Mouse (Mus musculus): ENCODE measurements around the gene Tspan11. TPM values are rescaled to one million over a fixed set of nuclear protein-coding genes. Genes with fewer than 3 reads are reported as not detected.

The Tspan11 gene
- total RNA-seq, 2 experiments from 2014 or later, result 1.3 to 2.4 TPM

- DNase-seq, result no peak
Measured at GRCm38 (mm10) chr6:127942421-127942820, 55.0 kb downstream of the Tspan11 start.

- peak; percentile 62 to 78 for DNase-seq
Measured at GRCm38 (mm10) chr6:127945725-127946124, 58.3 kb downstream of the Tspan11 start.

- DNase-seq, result no peak
Measured at GRCm38 (mm10) chr6:127948656-127949055, 61.3 kb downstream of the Tspan11 start.

DNA sequence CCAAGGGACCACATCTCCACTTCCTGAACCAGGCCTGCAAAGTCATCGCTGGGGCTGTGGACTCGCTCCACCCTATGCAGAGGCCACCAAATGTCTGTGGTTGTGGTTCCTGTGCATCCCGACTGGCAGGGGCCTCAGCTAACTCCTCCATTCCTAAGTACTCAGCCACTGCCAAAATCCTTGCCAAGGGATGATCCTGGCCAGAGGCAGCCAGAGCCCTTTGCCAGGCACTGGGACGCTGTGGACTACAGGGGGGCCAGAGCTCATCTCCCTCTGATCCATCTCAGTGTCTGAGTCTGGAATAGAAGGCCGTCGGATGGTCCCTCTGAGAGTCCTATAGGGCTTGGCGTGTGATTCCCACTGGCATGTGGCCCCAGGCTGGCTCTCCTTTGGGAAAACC, 62.5 kb downstream of the Tspan11 start:
- no peak for DNase-seq

GRCm38 (mm10) chr6:127953071-127953470, 65.7 kb downstream of the Tspan11 start:
- no peak for DNase-seq

GRCm38 (mm10) chr6:127956172-127956571, 68.8 kb downstream of the Tspan11 start:
- DNase-seq, result no peak

GRCm38 (mm10) chr6:127960203-127960602, 72.8 kb downstream of the Tspan11 start:
- no peak for DNase-seq

DNA sequence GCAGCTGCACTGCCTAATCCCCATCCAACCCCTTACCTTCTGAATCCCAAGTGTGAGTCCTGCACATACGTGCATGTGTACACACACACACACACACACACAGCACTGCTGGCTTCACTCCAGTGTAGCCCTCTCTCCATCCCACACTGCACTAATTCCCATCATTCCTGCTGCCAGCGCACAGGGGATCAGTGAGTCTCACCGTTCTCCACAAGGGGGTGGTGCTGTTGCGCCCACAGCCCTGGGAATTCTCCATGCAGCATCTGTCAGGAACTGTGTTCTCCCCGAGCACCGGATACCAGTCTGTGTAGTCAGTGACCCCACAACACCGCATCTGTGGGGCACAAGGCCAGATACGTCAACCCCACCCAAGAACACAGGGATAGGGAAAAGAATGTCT, 78.1 kb downstream of the Tspan11 start:
- DNase-seq, result peak; percentile 41 to 57

DNA sequence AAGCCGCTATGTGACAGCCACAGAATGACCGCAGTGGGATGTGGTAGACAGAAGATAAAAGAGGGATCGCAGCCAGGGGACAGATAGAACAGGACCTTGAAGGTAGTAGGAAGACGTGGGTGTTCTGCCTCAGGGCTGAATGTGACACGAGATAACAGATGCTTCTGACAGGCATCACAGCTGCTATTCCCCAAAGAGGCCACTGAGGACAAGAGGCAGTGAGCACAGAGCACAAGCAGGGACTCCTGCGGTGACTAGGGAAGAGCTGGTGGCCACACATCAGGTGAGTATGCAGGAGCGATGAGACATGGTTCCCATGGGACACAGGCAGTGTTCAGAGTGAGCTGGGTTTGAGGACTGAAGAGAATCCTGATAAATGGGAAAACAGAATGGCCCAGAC, 82.3 kb downstream of the Tspan11 start:
- DNase-seq, result no peak

DNA sequence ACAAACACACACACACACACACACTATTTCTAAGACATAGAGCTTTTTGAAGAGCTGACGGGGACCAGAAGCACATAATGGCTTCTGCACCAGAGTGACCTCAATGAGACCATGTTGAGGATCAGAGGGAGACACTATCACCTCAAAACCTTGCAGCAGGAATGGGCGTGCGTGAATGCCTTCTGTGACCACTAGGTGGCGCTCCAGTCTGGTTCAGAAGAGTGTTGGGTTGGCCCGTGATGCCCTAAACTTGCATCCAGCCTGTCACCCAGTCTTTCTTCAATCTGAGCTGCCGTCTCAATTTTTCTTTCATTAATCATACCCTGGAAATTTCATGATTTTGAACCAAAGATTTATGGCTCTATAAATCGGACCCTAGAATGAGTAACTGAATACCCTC, 82.7 kb downstream of the Tspan11 start:
- DNase-seq, result peak; percentile 78 to 79

- no peak for DNase-seq
Measured at GRCm38 (mm10) chr6:127970848-127971247, 83.5 kb downstream of the Tspan11 start.

GRCm38 (mm10) chr6:127971931-127972330, 84.5 kb downstream of the Tspan11 start:
- DNase-seq, result no peak

DNA sequence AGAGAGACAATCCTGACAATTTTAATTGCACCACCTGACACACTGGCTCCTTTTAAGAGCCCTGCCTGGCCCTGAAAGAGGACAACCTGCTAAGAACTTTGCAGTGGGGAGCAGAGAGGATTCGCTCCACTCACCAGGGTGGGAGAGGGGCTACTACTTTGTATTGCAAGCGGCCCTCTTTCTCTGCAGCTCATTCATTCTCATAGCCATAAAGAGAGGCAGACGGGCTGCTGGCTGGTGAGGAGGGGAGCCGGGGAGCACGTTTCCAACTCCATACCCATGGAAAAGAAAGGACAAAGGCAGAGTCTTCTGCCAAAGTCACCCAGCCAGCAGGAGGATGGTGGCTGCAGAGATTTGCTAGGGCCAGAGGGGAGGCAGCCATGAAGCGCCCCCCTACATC, 86.2 kb downstream of the Tspan11 start:
- no peak for DNase-seq

GRCm38 (mm10) chr6:127974000-127974399, 86.6 kb downstream of the Tspan11 start:
- DNase-seq, result no peak

- DNase-seq, result no peak
Measured at GRCm38 (mm10) chr6:127976695-127977094, 89.3 kb downstream of the Tspan11 start.

DNA sequence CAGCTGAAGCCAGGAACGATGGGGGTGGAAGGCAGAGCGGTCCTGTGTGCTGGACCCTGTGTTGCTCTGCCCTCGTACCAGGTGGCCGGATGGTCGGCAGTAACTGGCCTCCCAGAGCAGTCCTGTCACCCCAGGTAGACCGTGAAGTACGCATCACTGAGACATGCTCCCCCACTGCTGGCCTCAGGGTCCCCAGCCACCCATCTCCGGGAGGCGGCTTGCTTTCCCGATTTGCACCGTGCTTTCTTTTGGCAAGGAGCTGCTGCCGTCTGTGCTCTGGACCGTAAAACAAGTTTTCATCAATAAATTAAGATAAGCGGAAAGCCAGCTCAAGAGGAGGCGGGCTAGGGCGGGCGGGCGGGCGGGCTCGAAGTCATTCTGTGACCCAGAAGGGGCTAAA, 91.6 kb downstream of the Tspan11 start:
- DNase-seq, result no peak

DNA sequence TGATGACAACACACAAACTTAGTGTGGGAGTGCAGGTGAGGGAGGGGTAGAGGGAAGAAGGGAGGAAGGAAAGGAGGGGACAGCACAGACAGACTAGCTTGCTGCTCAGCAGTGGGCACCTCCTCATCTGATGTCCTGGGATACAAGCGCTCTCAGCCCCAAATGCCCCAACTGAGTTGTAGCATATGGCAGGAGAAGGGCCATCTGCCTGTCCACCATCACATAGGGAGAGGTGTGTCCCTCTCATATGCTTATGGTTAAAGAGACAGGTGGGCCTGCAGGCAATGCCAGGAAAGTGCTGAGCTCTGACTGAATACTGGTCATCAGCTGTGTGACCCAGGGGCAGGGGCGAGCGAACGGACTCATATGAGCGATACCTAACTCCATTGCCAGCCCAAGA, 92.4 kb downstream of the Tspan11 start:
- no peak for DNase-seq

- no peak for DNase-seq
Measured at GRCm38 (mm10) chr6:127980381-127981045, 93.1 kb downstream of the Tspan11 start.

- DNase-seq, result no peak
Measured at GRCm38 (mm10) chr6:127981176-127981575, 93.8 kb downstream of the Tspan11 start.

DNA sequence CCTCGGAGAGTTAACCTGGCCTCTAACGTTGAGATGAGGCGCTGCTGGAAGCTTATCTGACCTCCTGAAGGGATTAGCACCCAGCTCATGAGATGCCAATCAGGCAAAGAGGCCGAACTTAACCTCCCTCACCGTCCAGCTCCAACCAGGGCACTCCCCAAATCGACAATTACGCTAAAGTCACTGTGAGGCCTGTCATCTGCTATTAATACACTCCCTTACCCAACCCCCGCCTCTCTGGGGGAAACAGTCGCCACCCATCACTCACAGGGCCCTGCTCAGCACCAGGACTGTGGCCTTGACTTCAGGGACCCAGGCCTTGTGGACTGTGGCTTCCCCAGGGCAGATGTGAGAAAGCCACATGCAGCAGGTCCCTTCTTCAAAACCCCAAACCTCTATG, 99.0 kb downstream of the Tspan11 start:
- DNase-seq, result no peak

- no peak for DNase-seq
Measured at GRCm38 (mm10) chr6:127987374-127987773, 100.0 kb downstream of the Tspan11 start.

DNA sequence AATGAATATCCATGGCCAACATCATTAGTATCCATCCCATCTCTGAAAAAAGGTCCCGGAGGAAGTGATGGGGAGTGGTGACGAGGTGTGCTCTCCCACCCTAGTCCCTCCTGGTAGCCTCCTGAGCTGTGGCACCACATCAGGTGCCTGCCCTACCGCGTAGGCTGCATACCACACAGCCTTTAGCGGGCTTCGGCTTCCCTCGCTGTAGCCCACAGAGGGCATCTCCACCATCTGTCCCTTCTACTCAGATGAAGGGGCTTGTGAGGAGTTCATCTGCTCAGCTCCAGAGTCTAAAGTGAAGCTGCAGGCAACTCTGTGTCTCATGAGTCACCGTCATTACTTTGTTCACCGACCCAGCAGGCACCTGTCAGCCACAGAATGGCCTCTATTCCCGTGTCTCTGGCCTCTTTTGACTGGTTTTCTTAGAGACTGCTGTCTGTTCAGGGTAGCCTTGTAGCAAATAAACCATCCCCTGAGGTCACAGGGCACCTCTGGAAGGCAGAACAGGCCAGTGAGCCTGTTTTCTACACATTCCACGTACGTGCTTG, 101.6 kb downstream of the Tspan11 start:
- no peak for DNase-seq

- DNase-seq, result peak; percentile 64 to 68
Measured at GRCm38 (mm10) chr6:127989624-127990212, 102.3 kb downstream of the Tspan11 start.

DNA sequence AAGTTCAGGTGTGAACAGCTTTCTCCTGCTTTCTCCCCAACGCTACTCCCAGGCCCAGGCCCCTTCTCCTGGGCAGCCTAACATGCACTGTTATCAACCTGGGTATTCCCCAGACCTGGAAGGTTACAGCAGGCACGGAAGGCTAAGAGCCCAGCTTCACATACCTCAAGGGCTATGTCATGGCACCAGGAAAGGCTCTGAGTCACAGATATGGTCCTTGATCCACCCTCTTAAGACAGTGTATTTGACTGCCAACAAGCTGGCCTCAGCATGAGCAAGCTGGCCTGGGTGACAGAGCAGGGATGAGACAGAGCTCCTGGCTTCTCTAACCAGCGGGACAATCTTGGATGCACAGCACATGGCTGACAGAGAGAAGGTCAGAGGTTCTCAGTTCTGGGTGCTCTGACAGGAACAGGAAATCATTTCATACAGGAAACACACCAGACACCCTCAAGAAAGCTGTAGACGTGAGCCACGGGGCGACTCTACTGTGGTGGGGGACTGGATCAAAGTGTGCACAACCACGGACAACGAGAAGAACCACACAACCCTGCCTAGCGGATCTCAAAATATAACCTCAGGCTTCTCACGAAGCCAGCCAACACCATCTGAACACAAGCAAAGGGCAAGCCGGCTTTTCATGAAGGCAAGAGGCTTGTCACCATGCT, 104.3 kb downstream of the Tspan11 start:
- DNase-seq, result no peak
